Mouse (Mus musculus): Measurements from ENCODE around the gene Ifna11. TPM values are rescaled to one million over a fixed set of nuclear protein-coding genes. Genes with fewer than 3 reads are reported as not detected.
"Not testable (repeated sequence)": the region's sequence is repeated elsewhere in the genome, so short reads cannot be mapped to it uniquely, and the experiment has no call there.

Ifna11 gene
- polyA plus RNA-seq, 1 experiment = not detected

DNA sequence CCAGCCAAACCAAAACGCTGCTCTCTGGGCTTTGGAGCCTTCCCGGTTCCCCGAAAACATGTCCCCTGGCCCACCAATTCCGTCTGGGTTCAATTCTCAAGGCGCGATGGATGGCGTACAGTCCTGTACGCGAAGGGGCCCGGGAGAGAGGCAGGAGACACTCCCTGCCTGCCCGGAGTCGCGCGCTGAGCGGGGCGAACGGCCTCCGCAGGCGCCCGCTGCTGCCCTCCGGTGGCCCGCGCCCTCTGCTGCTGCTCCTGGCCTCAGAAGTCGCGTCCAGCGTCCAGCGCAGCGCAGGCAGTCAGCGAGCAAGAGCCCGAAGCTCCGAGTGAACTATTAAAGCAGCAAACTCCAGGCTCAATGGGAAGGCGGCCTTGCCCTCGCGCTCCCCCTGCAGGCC lies 14.0 kb upstream of the Ifna11 start:
- not testable (repeated sequence) for H3K4me3 ChIP-seq (ENCODE audit: insufficient read depth, low read depth, low read length)

DNA sequence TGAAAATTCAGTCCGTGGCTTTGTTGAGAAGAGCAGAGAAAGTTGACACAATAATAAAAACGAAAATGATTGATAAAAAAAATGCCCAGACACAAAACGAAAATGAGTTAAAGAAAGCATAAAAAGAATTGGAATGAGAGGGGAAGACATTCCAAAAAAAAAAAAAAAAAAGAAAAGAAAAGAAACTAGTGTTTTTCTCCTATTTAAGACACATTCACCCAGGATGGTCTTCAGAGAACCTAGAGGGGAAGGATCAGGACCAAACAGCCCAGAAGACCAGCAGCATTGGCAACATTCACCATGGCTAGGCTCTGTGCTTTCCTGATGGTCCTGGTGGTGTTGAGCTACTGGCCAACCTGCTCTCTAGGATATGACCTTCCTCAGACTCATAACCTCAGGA lies 3.8 kb upstream of the Ifna11 start, which contains the start of gene Ifna7:
Gene Ifna7, plus strand, starts transcription at position 301 of the 400 bp plus-strand sequence.
- H3K27ac ChIP-seq (replicated peaks; ENCODE audit: low read depth, low read length) = no peak within 1 kb of the TSS
- no peaks in the 10 kb centered on the region for H3K4me1 ChIP-seq (ENCODE audit: control insufficient read depth, insufficient read depth, insufficient read length, low read length)
- no peak within 1 kb of the TSS for H3K4me3 ChIP-seq (ENCODE audit: insufficient read depth, low read depth, low read length)

More for the DNA sequence above, 14.0 kb upstream of the Ifna11 start:
- not testable (repeated sequence) for H3K27ac ChIP-seq (replicated peaks; ENCODE audit: low read depth, low read length); H3K4me1 ChIP-seq (ENCODE audit: control insufficient read depth, insufficient read depth, insufficient read length, low read length)

DNA sequence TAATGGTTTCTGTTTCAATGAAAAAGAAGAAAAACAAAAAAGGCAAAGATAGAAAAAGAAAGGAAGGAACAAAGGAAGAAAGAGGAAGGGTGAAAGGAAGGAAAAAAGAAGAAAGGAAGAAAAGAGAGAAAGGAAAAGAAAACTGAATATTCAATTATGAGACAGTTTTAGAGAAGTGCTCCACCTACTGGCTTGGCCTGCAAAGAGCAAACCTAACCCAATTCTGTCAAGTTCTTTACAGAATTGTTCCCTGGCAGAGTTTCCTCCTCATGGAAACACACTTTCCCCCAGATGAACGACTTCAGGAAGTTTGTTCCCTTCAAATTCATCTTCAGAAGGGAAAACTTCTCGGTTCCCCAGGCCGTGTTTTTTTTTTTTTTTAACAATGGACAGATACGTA lies 3.2 kb downstream of the Ifna11 start:
- Histone ChIP-seq H3K27ac (replicated peaks; ENCODE audit: low read depth, low read length) (no peak overlapping the region), H3K4me3 (ENCODE audit: insufficient read depth, low read depth, low read length) (no peak overlapping the region), H3K4me1 (ENCODE audit: control insufficient read depth, insufficient read depth, insufficient read length, low read length) (no peaks in the 10 kb centered on the region)

DNA sequence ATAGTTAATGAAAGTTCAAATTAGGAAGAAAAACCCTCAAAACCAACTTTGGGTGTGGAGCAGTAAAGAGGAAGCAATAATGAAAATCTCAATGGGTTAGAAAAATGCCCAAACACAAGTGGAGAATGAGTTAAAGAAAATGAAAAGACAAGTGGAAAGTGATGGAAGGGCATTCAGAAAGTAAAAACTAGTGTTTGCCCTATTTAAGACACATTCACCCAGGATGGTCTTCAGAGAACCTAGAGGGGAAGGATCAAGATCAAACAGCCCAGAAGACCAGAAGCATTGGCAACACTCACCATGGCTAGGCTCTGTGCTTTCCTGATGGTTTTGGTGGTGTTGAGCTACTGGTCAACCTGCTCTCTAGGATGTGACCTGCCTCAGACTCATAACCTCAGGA lies 7.4 kb downstream of the Ifna11 start, which contains the start of gene Ifna6:
Gene Ifna6, plus strand, starts transcription at position 301 of the 400 bp plus-strand sequence.
- not testable (repeated sequence) for H3K4me1 ChIP-seq (ENCODE audit: control insufficient read depth, insufficient read depth, insufficient read length, low read length); H3K4me3 ChIP-seq (ENCODE audit: insufficient read depth, low read depth, low read length); H3K27ac ChIP-seq (replicated peaks; ENCODE audit: low read depth, low read length)

DNA sequence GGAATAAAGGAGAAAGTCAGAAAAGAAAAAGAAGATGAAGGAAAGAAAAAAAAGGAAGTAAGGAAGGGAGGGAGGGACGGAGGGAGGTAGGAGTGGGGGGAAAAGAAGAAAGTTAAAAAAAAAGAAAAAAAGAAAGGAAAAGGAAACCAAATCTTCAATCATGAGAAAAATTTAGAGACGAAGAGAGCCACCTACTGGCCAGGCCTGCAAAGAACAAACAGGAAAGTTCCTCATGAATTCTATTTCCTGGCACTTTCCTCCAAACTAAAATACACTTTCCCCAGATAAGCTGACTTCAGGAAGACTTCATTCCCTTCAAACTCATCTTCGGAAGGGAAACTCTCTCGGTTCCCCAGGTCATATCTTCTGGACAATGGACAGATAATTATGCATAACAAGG lies 10.8 kb downstream of the Ifna11 start:
- Histone ChIP-seq H3K4me1 (ENCODE audit: control insufficient read depth, insufficient read depth, insufficient read length, low read length) (no peaks in the 10 kb centered on the region), H3K4me3 (ENCODE audit: insufficient read depth, low read depth, low read length) (no peak overlapping the region), H3K27ac (replicated peaks; ENCODE audit: low read depth, low read length) (no peak overlapping the region)

DNA sequence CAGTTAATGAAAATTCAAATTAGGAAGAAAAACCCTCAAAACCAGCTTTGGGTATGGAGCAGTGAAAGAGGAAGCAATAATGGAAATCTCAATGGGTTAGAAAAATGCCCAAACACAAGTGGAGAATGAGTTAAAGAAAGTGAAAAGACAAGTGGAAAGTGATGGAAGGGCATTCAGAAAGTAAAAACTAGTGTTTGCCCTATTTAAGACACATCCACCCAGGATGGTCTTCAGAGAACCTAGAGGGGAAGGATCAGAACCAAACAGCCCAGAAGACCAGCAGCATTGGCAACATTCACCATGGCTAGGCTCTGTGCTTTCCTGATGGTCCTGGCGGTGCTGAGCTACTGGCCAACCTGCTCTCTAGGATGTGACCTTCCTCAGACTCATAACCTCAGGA lies 15.5 kb downstream of the Ifna11 start, which contains the start of gene Ifna5:
Gene Ifna5, plus strand, starts transcription at position 301 of the 400 bp plus-strand sequence.
- not testable (repeated sequence) for H3K4me1 ChIP-seq (ENCODE audit: control insufficient read depth, insufficient read depth, insufficient read length, low read length); H3K4me3 ChIP-seq (ENCODE audit: insufficient read depth, low read depth, low read length); H3K27ac ChIP-seq (replicated peaks; ENCODE audit: low read depth, low read length)

DNA sequence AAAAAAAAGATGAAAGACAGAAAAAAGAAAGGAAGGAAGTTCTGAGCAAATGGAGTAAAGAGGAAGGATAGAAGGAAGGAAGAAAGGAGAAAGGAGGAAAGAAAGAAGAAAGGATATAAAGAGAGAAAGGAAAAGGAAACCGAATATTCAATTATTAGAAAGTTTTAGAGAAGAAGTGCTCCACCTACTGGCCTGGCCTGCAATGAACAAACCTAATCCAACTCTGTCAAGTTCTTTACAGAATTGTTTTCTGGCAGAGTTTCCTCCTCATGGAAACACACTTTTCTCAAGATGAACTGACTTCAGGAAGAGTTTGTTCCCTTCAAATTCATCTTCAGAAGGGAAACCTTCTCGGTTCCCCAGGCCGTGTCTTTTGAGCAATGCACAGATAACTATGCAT lies 19.1 kb downstream of the Ifna11 start:
- Histone ChIP-seq H3K4me3 (ENCODE audit: insufficient read depth, low read depth, low read length) (no peak overlapping the region), H3K4me1 (ENCODE audit: control insufficient read depth, insufficient read depth, insufficient read length, low read length) (no peaks in the 10 kb centered on the region), H3K27ac (replicated peaks; ENCODE audit: low read depth, low read length) (no peak overlapping the region)

DNA sequence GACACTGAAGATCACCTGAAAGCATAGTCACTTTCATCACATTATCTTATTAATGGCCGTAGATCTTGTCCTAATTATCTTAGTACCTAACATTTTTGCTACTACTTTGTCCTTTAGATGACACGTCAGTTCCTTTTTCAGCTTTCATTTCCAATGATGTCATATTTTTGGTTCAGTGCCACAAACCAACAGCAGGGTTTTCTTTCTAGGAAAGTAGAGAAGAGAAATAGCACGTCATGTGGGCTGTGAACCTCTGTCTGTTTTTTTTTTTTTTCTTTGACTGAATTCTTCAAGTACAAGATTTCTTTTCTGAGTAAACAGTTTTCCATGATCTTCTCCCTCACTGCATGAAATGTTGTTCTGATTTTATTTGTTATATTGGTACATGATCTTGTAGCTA lies 20.3 kb downstream of the Ifna11 start:
- Histone ChIP-seq H3K4me1 (ENCODE audit: control insufficient read depth, insufficient read depth, insufficient read length, low read length) (no peaks in the 10 kb centered on the region), H3K4me3 (ENCODE audit: insufficient read depth, low read depth, low read length) (no peak overlapping the region), H3K27ac (replicated peaks; ENCODE audit: low read depth, low read length) (no peak overlapping the region)

DNA sequence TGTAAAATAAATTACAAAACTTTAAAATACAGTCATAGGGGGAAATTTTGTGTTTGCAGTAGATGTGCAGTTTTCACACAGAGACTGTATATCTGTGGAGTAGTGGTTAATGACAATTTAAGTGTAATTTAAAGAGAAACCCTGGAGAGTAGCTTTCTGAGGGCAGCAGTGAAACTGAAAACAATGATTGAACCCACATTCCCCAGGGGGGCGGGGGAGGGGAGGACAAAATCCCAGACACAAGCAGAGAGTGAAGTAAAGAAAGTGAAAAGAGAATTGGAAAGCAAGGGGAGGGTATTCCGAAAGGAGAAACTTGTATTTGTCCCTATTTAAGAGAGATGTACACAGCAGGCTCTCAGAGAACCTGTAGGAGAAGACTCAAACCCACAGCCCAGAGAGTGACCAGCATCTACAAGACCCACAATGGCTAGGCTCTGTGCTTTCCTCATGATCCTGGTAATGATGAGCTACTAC lies 21.7 kb downstream of the Ifna11 start, which contains the start of gene Ifna4:
Gene Ifna4, plus strand, starts transcription at position 424 of the 474 bp plus-strand sequence.
- Histone ChIP-seq H3K27ac (replicated peaks; ENCODE audit: low read depth, low read length) (no peak within 1 kb of the TSS), H3K4me3 (ENCODE audit: insufficient read depth, low read depth, low read length) (no peak within 1 kb of the TSS), H3K4me1 (ENCODE audit: control insufficient read depth, insufficient read depth, insufficient read length, low read length) (no peaks in the 10 kb centered on the region)

DNA sequence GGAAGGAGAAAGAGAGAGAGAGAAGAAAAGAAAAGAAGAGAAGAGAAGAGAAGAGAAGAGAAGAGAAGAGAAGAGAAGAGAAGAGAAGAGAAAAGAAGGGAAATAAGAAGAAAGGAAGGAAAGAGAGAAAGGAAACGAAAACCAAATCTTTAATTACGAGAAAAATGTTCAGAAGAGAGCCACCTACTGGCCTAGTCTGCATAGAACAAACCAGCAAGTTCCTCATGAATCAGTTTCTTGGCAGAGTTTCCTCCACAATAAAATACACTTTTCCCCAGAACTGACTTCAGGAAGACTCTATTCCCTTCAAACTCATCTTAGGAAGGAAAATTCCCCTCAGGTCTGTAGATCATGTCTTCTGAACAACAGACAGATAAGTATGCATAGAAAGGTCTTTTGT lies 25.6 kb downstream of the Ifna11 start:
- no peak overlapping the region for H3K4me3 ChIP-seq (ENCODE audit: insufficient read depth, low read depth, low read length)
- H3K4me1 ChIP-seq (ENCODE audit: control insufficient read depth, insufficient read depth, insufficient read length, low read length) = no peaks in the 10 kb centered on the region
- H3K27ac ChIP-seq (replicated peaks; ENCODE audit: low read depth, low read length) = no peak overlapping the region

DNA sequence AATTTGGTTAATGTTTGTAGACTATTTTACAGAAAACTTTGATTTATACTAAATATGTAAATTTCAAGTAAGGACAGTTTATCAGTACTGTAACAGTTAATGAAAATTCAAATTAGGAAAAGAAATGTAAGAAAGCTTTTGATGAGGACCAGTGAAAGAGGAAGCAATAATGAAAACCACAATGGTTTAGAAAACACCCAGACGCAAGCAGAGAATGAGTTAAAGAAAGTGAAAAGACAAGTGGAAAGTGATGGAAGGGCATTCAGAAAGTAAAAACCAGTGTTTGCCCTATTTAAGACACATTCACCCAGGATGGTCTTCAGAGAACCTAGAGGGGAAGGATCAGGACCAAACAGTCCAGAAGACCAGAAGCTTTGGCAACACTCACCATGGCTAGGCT lies 29.9 kb downstream of the Ifna11 start, which contains the start of gene Ifna1:
Gene Ifna1, plus strand, starts transcription at position 390 of the 400 bp plus-strand sequence.
- Histone ChIP-seq H3K27ac (replicated peaks; ENCODE audit: low read depth, low read length) (no peak within 1 kb of the TSS), H3K4me1 (ENCODE audit: control insufficient read depth, insufficient read depth, insufficient read length, low read length) (no peaks in the 10 kb centered on the region), H3K4me3 (ENCODE audit: insufficient read depth, low read depth, low read length) (no peak within 1 kb of the TSS)

DNA sequence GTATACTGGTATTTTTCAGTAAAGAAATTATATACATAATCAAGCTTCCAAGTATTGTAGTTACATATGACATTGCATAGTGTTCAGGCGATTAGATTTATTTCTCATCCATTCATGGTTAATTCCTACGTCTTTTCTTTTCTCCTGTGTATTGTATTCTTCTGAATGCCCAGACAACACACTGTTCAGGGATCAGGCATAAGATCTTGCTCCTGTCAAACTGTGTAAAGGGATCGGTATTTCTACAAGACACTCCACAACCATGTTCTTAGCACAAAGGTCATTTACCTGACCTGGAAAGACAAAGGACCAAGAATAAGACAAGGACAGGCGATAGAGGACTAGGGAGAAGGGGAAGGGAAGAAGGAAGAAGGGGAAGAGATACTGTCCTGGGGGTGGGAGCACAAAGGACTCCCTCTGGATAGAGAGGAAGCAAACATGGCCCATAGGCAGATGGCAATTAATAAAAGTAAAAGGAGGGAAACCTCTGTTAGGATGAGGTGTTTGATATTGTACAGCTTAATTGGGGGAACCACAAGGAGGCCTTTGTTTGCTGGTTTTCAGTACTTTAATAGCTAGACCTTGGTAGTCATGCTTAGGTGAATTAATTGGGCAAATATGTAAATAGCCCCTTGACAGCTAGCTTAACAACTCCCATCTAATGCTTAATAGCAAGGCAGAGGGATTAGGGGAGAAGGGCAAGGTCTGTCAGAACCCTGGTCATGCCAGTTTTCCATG lies 31.4 kb downstream of the Ifna11 start:
- Histone ChIP-seq H3K4me3 (ENCODE audit: insufficient read depth, low read depth, low read length) (no peak overlapping the region), H3K27ac (replicated peaks; ENCODE audit: low read depth, low read length) (no peak overlapping the region), H3K4me1 (ENCODE audit: control insufficient read depth, insufficient read depth, insufficient read length, low read length) (no peaks in the 10 kb centered on the region)

DNA sequence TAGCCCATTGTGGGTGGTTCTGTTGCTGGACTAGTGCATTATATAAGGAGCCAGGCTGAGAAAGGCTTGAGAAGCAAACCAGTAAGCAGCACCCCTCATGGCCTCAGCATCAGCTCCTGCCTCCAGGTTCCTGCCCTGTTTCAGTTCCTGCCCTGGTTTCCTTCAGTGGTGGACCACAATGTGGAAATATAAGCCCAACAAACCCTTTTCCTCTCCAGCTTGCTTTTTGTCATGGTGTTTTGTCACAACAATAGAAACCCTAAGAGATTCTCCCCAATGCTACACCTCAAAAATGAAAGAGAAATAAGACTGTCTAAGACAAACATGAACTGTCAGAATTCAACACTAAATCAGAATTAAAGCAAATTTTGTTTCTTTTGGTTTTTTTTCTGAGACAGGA lies 39.5 kb downstream of the Ifna11 start:
- Histone ChIP-seq H3K4me1 (ENCODE audit: control insufficient read depth, insufficient read depth, insufficient read length, low read length) (no peaks in the 10 kb centered on the region), H3K4me3 (ENCODE audit: insufficient read depth, low read depth, low read length) (no peak overlapping the region), H3K27ac (replicated peaks; ENCODE audit: low read depth, low read length) (no peak overlapping the region)

DNA sequence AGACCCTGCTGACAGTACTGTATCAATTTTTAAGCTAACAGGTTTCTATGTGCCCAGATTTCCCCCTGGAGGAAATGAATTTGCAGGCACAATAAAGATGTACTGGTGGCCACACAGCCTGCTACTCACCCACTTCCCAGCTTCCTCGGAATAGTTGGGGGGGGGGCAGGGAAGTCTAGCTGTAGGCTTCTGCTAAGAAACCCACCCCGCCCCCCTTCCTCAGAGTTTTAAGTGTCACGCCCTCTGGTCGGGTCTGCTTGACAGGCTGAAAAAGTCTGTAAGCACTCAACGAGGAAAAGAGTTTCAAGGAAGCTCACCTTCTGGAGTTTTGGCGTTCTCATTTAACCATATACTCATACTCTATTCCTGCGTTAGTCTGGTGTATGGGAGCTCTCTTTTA lies 43.5 kb downstream of the Ifna11 start:
- Histone ChIP-seq H3K27ac (replicated peaks; ENCODE audit: low read depth, low read length) (no peak overlapping the region), H3K4me1 (ENCODE audit: control insufficient read depth, insufficient read depth, insufficient read length, low read length) (no peaks in the 10 kb centered on the region), H3K4me3 (ENCODE audit: insufficient read depth, low read depth, low read length) (no peak overlapping the region)

DNA sequence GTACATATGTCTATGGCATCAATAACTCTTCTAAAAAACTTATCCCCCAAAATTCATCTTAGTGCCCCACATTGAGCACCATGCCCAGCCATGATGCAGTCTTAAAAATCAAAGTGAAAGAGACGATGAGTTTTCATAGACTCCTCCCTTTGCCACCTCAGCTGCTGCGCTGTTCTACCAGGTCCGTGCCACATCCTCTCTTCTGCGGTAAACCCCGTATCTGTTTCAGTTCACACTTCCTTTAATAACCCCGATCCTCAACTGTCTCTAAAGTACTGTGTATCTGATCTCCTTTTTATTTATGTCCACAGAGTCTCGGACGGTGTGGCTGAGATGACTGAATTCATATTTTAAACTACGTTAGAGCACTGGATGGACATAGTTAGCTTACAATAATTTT lies 44.8 kb downstream of the Ifna11 start:
- Histone ChIP-seq H3K27ac (replicated peaks; ENCODE audit: low read depth, low read length) (no peak overlapping the region), H3K4me1 (ENCODE audit: control insufficient read depth, insufficient read depth, insufficient read length, low read length) (no peaks in the 10 kb centered on the region), H3K4me3 (ENCODE audit: insufficient read depth, low read depth, low read length) (no peak overlapping the region)

DNA sequence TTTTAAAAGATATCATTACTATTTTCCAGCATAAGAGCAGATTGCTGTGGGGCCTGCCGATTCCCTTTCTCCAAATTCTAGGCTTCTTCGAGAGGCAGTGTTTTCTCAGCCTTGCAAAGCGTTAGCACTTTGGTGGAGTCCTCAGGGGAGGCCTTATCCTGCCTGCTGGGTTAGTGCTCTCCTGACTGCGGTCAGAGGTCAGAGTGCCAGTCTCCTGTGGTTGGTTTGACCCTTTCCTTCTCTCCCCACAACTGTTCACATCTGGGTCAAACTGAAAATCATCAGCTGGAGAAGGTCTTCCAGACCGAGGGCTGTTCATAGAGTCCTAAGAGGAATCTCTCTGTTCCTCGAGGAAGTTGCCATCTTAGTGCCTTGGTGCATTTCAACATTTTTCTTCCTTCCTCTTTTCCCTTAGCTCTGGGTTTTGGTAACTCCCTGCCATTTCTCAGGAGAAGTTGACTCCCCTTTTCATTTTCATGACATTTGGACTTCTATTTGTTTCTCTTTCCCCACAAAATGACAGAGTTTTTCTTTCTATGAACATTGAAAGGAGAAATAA lies 45.3 kb downstream of the Ifna11 start:
- Histone ChIP-seq H3K27ac (replicated peaks; ENCODE audit: low read depth, low read length) (no peak overlapping the region), H3K4me1 (ENCODE audit: control insufficient read depth, insufficient read depth, insufficient read length, low read length) (no peaks in the 10 kb centered on the region)

More for the DNA sequence above, 45.3 kb downstream of the Ifna11 start:
- no peak overlapping the region for H3K4me3 ChIP-seq (ENCODE audit: insufficient read depth, low read depth, low read length)

All from brown adipose tissue, adult 24 weeks (tissue).